Mouse (Mus musculus) cerebellum, adult 2 months (tissue): ENCODE results near the gene Fyco1.

ENCODE experiments used
- CTCF ChIP-seq: fragments of 200-500 bp; IDR thresholded peaks from 2 replicates; pipeline ENCODE4 v1.5.1; 2011; ENCODE audit warnings: low read depth, mild to moderate bottlenecking, control low read depth, low read length, moderate library complexity, borderline replicate concordance; ENCODE audit not compliant: insufficient read depth
- POLR2A ChIP-seq: fragments of 200-500 bp; IDR thresholded peaks from 2 replicates; pipeline ENCODE4 v1.6.1; 2011; ENCODE audit warnings: low read length, control low read depth, borderline replicate concordance; ENCODE audit not compliant: insufficient read depth

DNA sequence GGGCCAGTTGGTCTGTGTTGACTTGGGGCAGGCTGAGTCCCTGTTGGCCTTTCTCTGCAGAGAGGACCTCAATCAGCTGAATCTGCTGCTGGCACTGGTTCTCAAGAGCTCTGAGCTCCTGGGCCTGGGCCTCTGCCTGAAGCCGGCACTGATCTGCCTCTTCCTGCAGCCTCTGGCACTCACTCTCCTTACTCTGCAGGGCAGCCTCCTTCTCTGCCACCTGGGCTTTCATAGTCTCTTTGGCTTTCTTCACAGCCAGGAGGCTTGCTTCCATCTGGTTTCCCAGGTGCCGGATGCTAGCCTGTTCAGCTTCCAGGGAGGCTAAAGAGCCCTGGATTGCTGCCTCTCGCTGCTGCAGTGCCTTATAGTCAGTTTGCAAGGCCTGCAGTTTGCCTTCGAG lies 22.8 kb downstream of the Fyco1 start:
- TF ChIP-seq POLR2A (no peak), CTCF (no peak)
